ENCODE assay signal across 19 mouse cellular contexts in genomic region chr13:111941946-111942345, GRCm38 (mm10).
A peak's percentile ranks its signal among the peaks of the same experiment; 100 is the strongest.
DNase-seq lines count a peak whose midpoint lies in the region; ATAC-seq and TF ChIP-seq lines count a peak whose summit lies in the region.
"Had no signal": no experiment of that assay in that cellular context is flagged by ENCODE, and none has a peak within 500 bp of the region (broad histone marks: within the 10 kb centered on the region; RNA-seq: fewer than 3 reads in every experiment).

No protein-coding gene starts in this region.

- H3K9ac ChIP-seq in liver, embryonic 13.5 days, result peak overlapping the region; percentile 67
- H3K9ac ChIP-seq in liver, embryonic 11.5 days (ENCODE audit: low read depth, low read length), result no peak overlapping the region
- H3K9ac ChIP-seq in liver, postnatal 0 days (replicated peaks), result no peak overlapping the region
- H3K9ac ChIP-seq: heart, embryonic 12.5 days; hindbrain, embryonic 13.5 days had no signal

- TF ChIP-seq EP300 in liver, postnatal 0 days (IDR thresholded peaks at IDR 0.05; ENCODE audit: low read depth), result no peak

- no peak for ATAC-seq in liver, embryonic 13.5 days (ENCODE audit: low read depth)
- ATAC-seq in liver, embryonic 11.5 days (replicated peaks; ENCODE audit: low FRiP score), result no peak
- ATAC-seq in erythroblast, adult 5-6 weeks (replicated peaks; ENCODE audit: low FRiP score, poor library complexity, severe bottlenecking), result 0 out of 2 replicates have a peak, but pooled peaks have one; percentile 8
- ATAC-seq in liver, postnatal 0 days, result no peak
- ATAC-seq: forebrain, embryonic 14.5 days; hindbrain, postnatal 0 days had no signal

- H3K4me2 ChIP-seq in liver, embryonic 13.5 days, result no peak overlapping the region
- no peak overlapping the region for H3K4me2 ChIP-seq in liver, embryonic 11.5 days
- H3K4me2 ChIP-seq in liver, postnatal 0 days (ENCODE audit: low read depth, low read length), result no peak overlapping the region
- H3K4me2 ChIP-seq: heart, embryonic 12.5 days; hindbrain, embryonic 13.5 days had no signal

- peaks cover 76% of the 10 kb centered on the region for H3K4me1 ChIP-seq in liver, embryonic 13.5 days (replicated peaks)
- H3K4me1 ChIP-seq in liver, embryonic 11.5 days (replicated peaks; ENCODE audit: control insufficient read depth, insufficient read depth, low read length), result peaks cover 29% of the 10 kb centered on the region
- H3K4me1 ChIP-seq in liver, postnatal 0 days (ENCODE audit: insufficient read depth), result peaks cover 41% of the 10 kb centered on the region

- no peaks in the 10 kb centered on the region for H3K36me3 ChIP-seq in liver, embryonic 13.5 days
- no peaks in the 10 kb centered on the region for H3K36me3 ChIP-seq in liver, embryonic 11.5 days (ENCODE audit: control insufficient read depth, insufficient read depth, low read length)
- H3K36me3 ChIP-seq in liver, postnatal 0 days (replicated peaks; ENCODE audit: insufficient read depth, low read length), result no peaks in the 10 kb centered on the region
- H3K36me3 ChIP-seq: forebrain, embryonic 10.5 days; heart, embryonic 12.5 days; hindbrain, embryonic 13.5 days had no signal

- no peak for TF ChIP-seq CTCF in liver, postnatal 0 days (IDR thresholded peaks at IDR 0.05; ENCODE audit: low read depth)

- DNase-seq in liver, embryonic 13.5 days, result no peak
- no peak for DNase-seq in liver, embryonic 11.5 days (ENCODE audit: low spot score)
- no peak for DNase-seq in liver, postnatal 0 days
- no peak for DNase-seq in thymus, postnatal 36 days
- DNase-seq in thymus, postnatal 14 days, result no peak
- DNase-seq: adrenal gland, postnatal 10 days; cerebellum, adult 11-12 months; cerebellum, adult 9-10 months; cerebellum, postnatal 25 days; gastrocnemius, adult 2 months; gastrocnemius, postnatal 25 days; heart, adult 2 months had no signal

- no peak overlapping the region for H3K4me3 ChIP-seq in liver, embryonic 13.5 days (replicated peaks)
- no peak overlapping the region for H3K4me3 ChIP-seq in liver, embryonic 11.5 days (ENCODE audit: low read depth, low read length)
- no peak overlapping the region for H3K4me3 ChIP-seq in liver, postnatal 0 days (ENCODE audit: low read depth, low read length)
- H3K4me3 ChIP-seq: erythroblast, embryonic 14.5 days; forebrain, embryonic 10.5 days; gastrocnemius, adult 2 months; heart, adult 2 months; heart, embryonic 12.5 days; hindbrain, embryonic 13.5 days had no signal

- H3K27ac ChIP-seq in liver, embryonic 13.5 days, result peak overlapping the region; percentile 95
- H3K27ac ChIP-seq in liver, embryonic 11.5 days (ENCODE audit: low read depth, low read length), result no peak overlapping the region
- peak overlapping the region; percentile 80 for H3K27ac ChIP-seq in liver, postnatal 0 days (ENCODE audit: low read depth)
- H3K27ac ChIP-seq: forebrain, embryonic 10.5 days; gastrocnemius, adult 2 months; heart, adult 2 months; hindbrain, embryonic 13.5 days; hindbrain, postnatal 0 days had no signal

- H3K27me3 ChIP-seq in liver, embryonic 13.5 days, result 0 out of 2 replicates have a peak, but pooled peaks cover 9% of the 10 kb centered on the region
- H3K27me3 ChIP-seq in liver, embryonic 11.5 days (replicated peaks; ENCODE audit: control insufficient read depth, insufficient read depth, low read length), result no peaks in the 10 kb centered on the region
- no peaks in the 10 kb centered on the region for H3K27me3 ChIP-seq in liver, postnatal 0 days (ENCODE audit: insufficient read depth, low read length)
- H3K27me3 ChIP-seq: heart, embryonic 12.5 days had no signal

- 74% methylated on average over 4 of the region's 4 CpGs for whole genome bisulfite sequencing in liver, embryonic 13.5 days (ENCODE audit: insufficient replicate concordance)
- 79% methylated on average over 4 of the region's 4 CpGs for WGBS in liver, embryonic 11.5 days
- 74% methylated on average over 4 of the region's 4 CpGs for WGBS in liver, postnatal 0 days (ENCODE audit: insufficient replicate concordance)

- no peaks in the 10 kb centered on the region for H3K9me3 ChIP-seq in liver, embryonic 13.5 days (replicated peaks)
- H3K9me3 ChIP-seq in liver, embryonic 11.5 days (ENCODE audit: control insufficient read depth, low read length), result no peaks in the 10 kb centered on the region
- H3K9me3 ChIP-seq in liver, postnatal 0 days (ENCODE audit: low read length), result no peaks in the 10 kb centered on the region
- H3K9me3 ChIP-seq: forebrain, embryonic 10.5 days; heart, embryonic 12.5 days; hindbrain, embryonic 13.5 days had no signal
